Mouse (Mus musculus) heart, adult 11 months (tissue): Measurements from ENCODE around the gene Opn1mw.
"Not testable (repeated sequence)": the region's sequence is repeated elsewhere in the genome, so short reads cannot be mapped to it uniquely, and the experiment has no call there.

ENCODE experiments used
- DNase-seq: peaks from one replicate; pipeline ENCODE4 v3.0.0; 2022

Opn1mw gene

GRCm38 (mm10) chrX:74127164-74127563 lies at the start of gene Opn1mw:
Opn1mw (plus strand) TSS chrX:74127464.
- DNase-seq, result no peak

GRCm38 (mm10) chrX:74084276-74084837 lies 42.9 kb upstream of the Opn1mw start:
- peak; percentile 93 for DNase-seq

- DNase-seq, result peak; percentile 99
These were observed 42.2 kb upstream of the Opn1mw start for GRCm38 (mm10) chrX:74084946-74085498.

- DNase-seq, result peak; percentile 100
These were observed 41.6 kb upstream of the Opn1mw start for GRCm38 (mm10) chrX:74085601-74086038.

- no peak for DNase-seq
These were observed 32.1 kb upstream of the Opn1mw start for GRCm38 (mm10) chrX:74095130-74095529.

GRCm38 (mm10) chrX:74103457-74104188 lies 23.6 kb upstream of the Opn1mw start:
- DNase-seq, result peak; percentile 95

- no peak for DNase-seq
These were observed 21.3 kb upstream of the Opn1mw start for GRCm38 (mm10) chrX:74105916-74106315.

GRCm38 (mm10) chrX:74108747-74109146 lies 18.5 kb upstream of the Opn1mw start:
- peak; percentile 84 for DNase-seq

GRCm38 (mm10) chrX:74114036-74114435 lies 13.2 kb upstream of the Opn1mw start:
- DNase-seq, result no peak

- peak; percentile 97 for DNase-seq
These were observed 11.8 kb upstream of the Opn1mw start for GRCm38 (mm10) chrX:74115511-74115910.

- DNase-seq, result no peak
These were observed 2.3 kb upstream of the Opn1mw start for GRCm38 (mm10) chrX:74124975-74125374.

- not testable (repeated sequence) for DNase-seq
These were observed 8.0 kb downstream of the Opn1mw start, which contains the start of gene Mecp2 for GRCm38 (mm10) chrX:74135263-74135662. Mecp2 (minus strand) TSS chrX:74135363.

- DNase-seq, result no peak
These were observed 40.5 kb downstream of the Opn1mw start, which contains the start of gene Tex28 for GRCm38 (mm10) chrX:74167738-74168137. Tex28 (minus strand) TSS chrX:74167838.

GRCm38 (mm10) chrX:74176959-74177358 lies 49.7 kb downstream of the Opn1mw start, which contains the start of gene Tktl1:
Tktl1 (plus strand) TSS chrX:74177259.
- no peak for DNase-seq
